Mouse (Mus musculus): ENCODE measurements around the gene Gm49337. TPM values are rescaled to one million over a fixed set of nuclear protein-coding genes. Genes with fewer than 3 reads are reported as not detected.

Gm49337 gene
- polyA plus RNA-seq, 1 experiment: not detected

- TF ChIP-seq CTCF (IDR thresholded peaks at IDR 0.05; ENCODE audit: insufficient read depth, low read depth, low read length): no peak
- no peak for TF ChIP-seq POLR2A (IDR thresholded peaks at IDR 0.05; ENCODE audit: insufficient read depth, low read depth, low read length)
- H3K27ac ChIP-seq (ENCODE audit: insufficient read depth, low read depth, low read length): peak overlapping the region; percentile 80; the same call in 1 of the 2 replicates
- peaks cover 26% of the 10 kb centered on the region for H3K4me1 ChIP-seq (ENCODE audit: control insufficient read depth, insufficient read depth, low read length)
- WGBS: 85% methylated on average over 1 of the region's 1 CpGs
- H3K4me3 ChIP-seq (ENCODE audit: insufficient read depth, low read depth, low read length): no peak overlapping the region
Measured at GRCm38 (mm10) chr4:116141736-116142135, 31.4 kb upstream of the Gm49337 start.

GRCm38 (mm10) chr4:116142269-116142668, 30.9 kb upstream of the Gm49337 start:
- peaks cover 23% of the 10 kb centered on the region for H3K4me1 ChIP-seq (ENCODE audit: control insufficient read depth, insufficient read depth, low read length)
- 86% methylated on average over 7 of the region's 7 CpGs for WGBS
- no peak overlapping the region for H3K27ac ChIP-seq (ENCODE audit: insufficient read depth, low read depth, low read length)
- TF ChIP-seq CTCF (IDR thresholded peaks at IDR 0.05; ENCODE audit: insufficient read depth, low read depth, low read length): no peak
- TF ChIP-seq POLR2A (IDR thresholded peaks at IDR 0.05; ENCODE audit: insufficient read depth, low read depth, low read length): no peak
- H3K4me3 ChIP-seq (ENCODE audit: insufficient read depth, low read depth, low read length): no peak overlapping the region

GRCm38 (mm10) chr4:116143317-116143811, 29.8 kb upstream of the Gm49337 start:
- Histone ChIP-seq H3K4me1 (ENCODE audit: control insufficient read depth, insufficient read depth, low read length) (peaks cover 19% of the 10 kb centered on the region), H3K27ac (ENCODE audit: insufficient read depth, low read depth, low read length) (no peak overlapping the region), H3K4me3 (ENCODE audit: insufficient read depth, low read depth, low read length) (peak overlapping the region; percentile 58)
- 6% methylated on average over 7 of the region's 7 CpGs for WGBS
- TF ChIP-seq CTCF (IDR thresholded peaks at IDR 0.05; ENCODE audit: insufficient read depth, low read depth, low read length): no peak

GRCm38 (mm10) chr4:116143891-116144717, 29.1 kb upstream of the Gm49337 start:
- H3K4me3 ChIP-seq (ENCODE audit: insufficient read depth, low read depth, low read length): peak overlapping the region; percentile 58
- WGBS: under 1% methylated on average over 47 of the region's 47 CpGs
- no peak overlapping the region for H3K27ac ChIP-seq (ENCODE audit: insufficient read depth, low read depth, low read length)
- peaks cover 19% of the 10 kb centered on the region for H3K4me1 ChIP-seq (ENCODE audit: control insufficient read depth, insufficient read depth, low read length)
- TF ChIP-seq POLR2A (IDR thresholded peaks at IDR 0.05; ENCODE audit: insufficient read depth, low read depth, low read length) (peak; percentile 44; the same call in 1 of the 2 replicates), CTCF (IDR thresholded peaks at IDR 0.05; ENCODE audit: insufficient read depth, low read depth, low read length) (no peak)

- WGBS: 16% methylated on average over 6 of the region's 6 CpGs
- no peak for TF ChIP-seq POLR2A (IDR thresholded peaks at IDR 0.05; ENCODE audit: insufficient read depth, low read depth, low read length)
- peak overlapping the region; percentile 68; the same call in 1 of the 2 replicates for H3K27ac ChIP-seq (ENCODE audit: insufficient read depth, low read depth, low read length)
Measured at GRCm38 (mm10) chr4:116149812-116150155, 23.4 kb upstream of the Gm49337 start.

GRCm38 (mm10) chr4:116150156-116150861, 22.9 kb upstream of the Gm49337 start:
- Histone ChIP-seq H3K27ac (ENCODE audit: insufficient read depth, low read depth, low read length) (peak overlapping the region; percentile 68), H3K4me3 (ENCODE audit: insufficient read depth, low read depth, low read length) (peak overlapping the region; percentile 99), H3K4me1 (ENCODE audit: control insufficient read depth, insufficient read depth, low read length) (peaks cover 9% of the 10 kb centered on the region)
- peak; percentile 96 for TF ChIP-seq POLR2A (IDR thresholded peaks at IDR 0.05; ENCODE audit: insufficient read depth, low read depth, low read length)
- TF ChIP-seq CTCF (IDR thresholded peaks at IDR 0.05; ENCODE audit: insufficient read depth, low read depth, low read length): no peak
- WGBS: 5% methylated on average over 73 of the region's 73 CpGs

More at GRCm38 (mm10) chr4:116149812-116150155, 23.4 kb upstream of the Gm49337 start:
- peaks cover 9% of the 10 kb centered on the region for H3K4me1 ChIP-seq (ENCODE audit: control insufficient read depth, insufficient read depth, low read length)
- H3K4me3 ChIP-seq (ENCODE audit: insufficient read depth, low read depth, low read length): peak overlapping the region; percentile 99

- peak overlapping the region; percentile 99 for H3K4me3 ChIP-seq (ENCODE audit: insufficient read depth, low read depth, low read length)
- H3K27ac ChIP-seq (ENCODE audit: insufficient read depth, low read depth, low read length): no peak overlapping the region
- 15% methylated on average over 4 of the region's 4 CpGs for WGBS
- TF ChIP-seq POLR2A (IDR thresholded peaks at IDR 0.05; ENCODE audit: insufficient read depth, low read depth, low read length): no peak
- TF ChIP-seq CTCF (IDR thresholded peaks at IDR 0.05; ENCODE audit: insufficient read depth, low read depth, low read length): no peak
- H3K4me1 ChIP-seq (ENCODE audit: control insufficient read depth, insufficient read depth, low read length): peaks cover 9% of the 10 kb centered on the region
Measured at GRCm38 (mm10) chr4:116150862-116151221, 22.3 kb upstream of the Gm49337 start.

- 74% methylated on average over 6 of the region's 6 CpGs for whole genome bisulfite sequencing
- peak within 1 kb of the TSS; percentile 68 for H3K27ac ChIP-seq (ENCODE audit: insufficient read depth, low read depth, low read length)
- TF ChIP-seq POLR2A (IDR thresholded peaks at IDR 0.05; ENCODE audit: insufficient read depth, low read depth, low read length) (no peak), CTCF (IDR thresholded peaks at IDR 0.05; ENCODE audit: insufficient read depth, low read depth, low read length) (no peak)
- H3K4me1 ChIP-seq (ENCODE audit: control insufficient read depth, insufficient read depth, low read length): peaks cover 9% of the 10 kb centered on the region
- peak within 1 kb of the TSS; percentile 99 for H3K4me3 ChIP-seq (ENCODE audit: insufficient read depth, low read depth, low read length)
Measured at GRCm38 (mm10) chr4:116151238-116151637, 21.9 kb upstream of the Gm49337 start, which contains the start of gene Lurap1. TSS of gene Lurap1 (minus strand) at chr4:116151338.

- TF ChIP-seq CTCF (IDR thresholded peaks at IDR 0.05; ENCODE audit: insufficient read depth, low read depth, low read length): no peak
- no peak for TF ChIP-seq POLR2A (IDR thresholded peaks at IDR 0.05; ENCODE audit: insufficient read depth, low read depth, low read length)
- H3K4me1 ChIP-seq (ENCODE audit: control insufficient read depth, insufficient read depth, low read length): peaks cover 9% of the 10 kb centered on the region
- 94% methylated on average over 15 of the region's 15 CpGs for WGBS
- H3K27ac ChIP-seq (ENCODE audit: insufficient read depth, low read depth, low read length): no peak overlapping the region
- no peak overlapping the region for H3K4me3 ChIP-seq (ENCODE audit: insufficient read depth, low read depth, low read length)
Measured at GRCm38 (mm10) chr4:116152702-116153101, 20.5 kb upstream of the Gm49337 start.
